Mouse (Mus musculus) thymus, adult 2 months (tissue): ENCODE data around the gene Trip10.

Experiments used
- CTCF ChIP-seq: fragments of 200-500 bp; IDR thresholded peaks from 2 replicates; pipeline ENCODE4 v1.5.1; 2012; ENCODE audit warnings: mild to moderate bottlenecking, control low read depth, low read length, moderate library complexity, borderline replicate concordance; ENCODE audit not compliant: control insufficient read depth, poor library complexity, insufficient read depth; ENCODE audit errors: extremely low read depth
- POLR2A ChIP-seq: fragments of 200-500 bp; IDR thresholded peaks from 2 replicates; pipeline ENCODE4 v1.6.1; 2012; ENCODE audit warnings: mild to moderate bottlenecking, low read length, control low read depth, moderate library complexity; ENCODE audit not compliant: control insufficient read depth, poor library complexity, insufficient read depth; ENCODE audit errors: extremely low read depth

DNA sequence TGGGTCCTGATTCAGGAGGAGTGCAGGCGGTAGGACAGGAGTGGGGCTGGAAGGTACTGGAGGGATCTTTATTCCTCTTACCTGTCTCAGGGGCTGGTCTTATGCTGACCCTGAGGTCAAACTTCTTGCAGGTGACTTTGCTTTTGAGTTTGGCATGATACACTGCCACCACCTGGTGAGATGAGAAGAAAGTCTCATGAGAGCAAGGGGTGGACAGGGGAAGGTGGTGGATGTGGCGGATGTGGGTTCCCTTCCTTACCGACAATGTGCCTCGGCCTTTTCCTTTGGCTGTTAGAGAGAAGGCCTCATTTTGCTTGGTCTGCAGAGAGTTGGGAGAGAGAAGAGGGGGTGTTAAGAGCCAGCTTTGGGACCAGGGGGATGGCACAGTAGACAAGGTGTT, 39.9 kb upstream of the Trip10 start:
- no peak for TF ChIP-seq POLR2A
- TF ChIP-seq CTCF, result no peak
